15 mouse cellular contexts compared by ENCODE assay signal in the genomic region with DNA sequence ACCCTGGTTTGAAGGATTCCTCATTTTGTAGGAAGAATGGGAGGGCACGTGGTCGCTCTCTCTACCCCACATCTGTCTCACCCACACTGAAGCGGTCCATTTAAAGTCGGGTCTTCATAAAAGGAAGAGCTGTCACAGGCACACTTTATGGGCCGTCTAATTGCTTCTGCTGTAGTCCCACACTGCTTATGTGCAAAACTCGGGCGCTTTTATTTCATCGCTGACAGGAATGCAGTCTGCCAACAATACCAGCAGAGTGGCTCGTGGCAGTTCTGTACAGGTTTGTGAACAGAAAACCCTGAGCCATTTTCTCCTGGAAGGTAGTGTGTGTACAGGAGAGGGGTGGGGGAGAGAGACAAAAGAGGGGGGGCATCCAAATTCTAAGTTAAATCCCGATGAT. TPM values are rescaled to one million over a fixed set of nuclear protein-coding genes. Genes with fewer than 3 reads are reported as not detected.
A peak's percentile ranks its signal among the peaks of the same experiment; 100 is the strongest.
DNase-seq lines count a peak whose midpoint lies in the region; ATAC-seq and TF ChIP-seq lines count a peak whose summit lies in the region.
"Had no signal": no experiment of that assay in that cellular context is flagged by ENCODE, and none has a peak within 500 bp of the region (broad histone marks: within the 10 kb centered on the region; RNA-seq: fewer than 3 reads in every experiment).

No protein-coding gene starts in this region.

- H3K4me1 ChIP-seq in kidney, postnatal 0 days (replicated peaks; ENCODE audit: insufficient read depth, low read length), result peaks cover 42% of the 10 kb centered on the region
- H3K4me1 ChIP-seq in forebrain, embryonic 16.5 days (replicated peaks; ENCODE audit: control insufficient read depth, insufficient read depth, low read length), result peaks cover 8% of the 10 kb centered on the region; the same call in 1 of the 2 replicates
- H3K4me1 ChIP-seq in hindbrain, postnatal 0 days (ENCODE audit: insufficient read depth, low read length), result no peaks in the 10 kb centered on the region
- H3K4me1 ChIP-seq in liver, postnatal 0 days (ENCODE audit: insufficient read depth), result peaks cover 4% of the 10 kb centered on the region
- H3K4me1 ChIP-seq in cerebellum, adult 2 months (ENCODE audit: control insufficient read depth, insufficient read depth, low read length), result peaks cover 7% of the 10 kb centered on the region; the same call in 1 of the 2 replicates

- no peak for TF ChIP-seq EP300 in liver, postnatal 0 days (IDR thresholded peaks at IDR 0.05; ENCODE audit: low read depth)

- TF ChIP-seq CTCF in kidney, postnatal 0 days (IDR thresholded peaks at IDR 0.05; ENCODE audit: low read depth), result no peak
- no peak for TF ChIP-seq CTCF in hindbrain, postnatal 0 days (IDR thresholded peaks at IDR 0.05; ENCODE audit: low read depth)
- TF ChIP-seq CTCF in liver, postnatal 0 days (IDR thresholded peaks at IDR 0.05; ENCODE audit: low read depth), result no peak
- TF ChIP-seq CTCF in cerebellum, adult 2 months (IDR thresholded peaks at IDR 0.05; ENCODE audit: borderline replicate concordance, insufficient read depth, low read depth, low read length), result no peak

- H3K4me3 ChIP-seq in kidney, postnatal 0 days (replicated peaks; ENCODE audit: low read depth, low read length), result no peak overlapping the region
- H3K4me3 ChIP-seq in forebrain, embryonic 16.5 days (replicated peaks; ENCODE audit: low read length), result no peak overlapping the region
- no peak overlapping the region for H3K4me3 ChIP-seq in hindbrain, postnatal 0 days (ENCODE audit: low read length)
- H3K4me3 ChIP-seq in liver, postnatal 0 days (ENCODE audit: low read depth, low read length), result no peak overlapping the region
- H3K4me3 ChIP-seq in cerebellum, adult 2 months (replicated peaks; ENCODE audit: insufficient read depth, low read depth, low read length), result no peak overlapping the region
- H3K4me3 ChIP-seq: left cerebral cortex, adult 2 months; myocyte had no signal

- DNase-seq in kidney, postnatal 0 days (ENCODE audit: low spot score), result no peak
- no peak for DNase-seq in kidney, adult 18-20 months
- peak; percentile 46 for DNase-seq in hindbrain, postnatal 0 days (ENCODE audit: low spot score)
- DNase-seq in retina, embryonic 14.5 days (ENCODE audit: low spot score), result peak; percentile 33
- no peak for DNase-seq in liver, postnatal 0 days
- DNase-seq in cerebellum, adult 2 months, result no peak
- DNase-seq: adrenal gland, postnatal 14 days; heart, postnatal 10 days; kidney, postnatal 10 days; right cerebral cortex, adult 18-20 months; thymus, postnatal 36 days had no signal

- TF ChIP-seq POLR2A in cerebellum, adult 2 months (IDR thresholded peaks at IDR 0.05; ENCODE audit: borderline replicate concordance, insufficient read depth, low read length), result no peak

- H3K27ac ChIP-seq in kidney, postnatal 0 days, result peak overlapping the region; percentile 14; the same call in 1 of the 2 replicates
- H3K27ac ChIP-seq in forebrain, embryonic 16.5 days (ENCODE audit: low read length), result no peak overlapping the region
- no peak overlapping the region for H3K27ac ChIP-seq in hindbrain, postnatal 0 days
- no peak overlapping the region for H3K27ac ChIP-seq in liver, postnatal 0 days (ENCODE audit: low read depth)
- no peak overlapping the region for H3K27ac ChIP-seq in cerebellum, adult 2 months (ENCODE audit: insufficient read depth, low read length)
- H3K27ac ChIP-seq: left cerebral cortex, adult 2 months had no signal

- no peaks in the 10 kb centered on the region for H3K9me3 ChIP-seq in kidney, postnatal 0 days (replicated peaks; ENCODE audit: low read length)
- no peaks in the 10 kb centered on the region for H3K9me3 ChIP-seq in forebrain, embryonic 16.5 days (ENCODE audit: control insufficient read depth, low read length)
- no peaks in the 10 kb centered on the region for H3K9me3 ChIP-seq in hindbrain, postnatal 0 days (ENCODE audit: low read length)
- no peaks in the 10 kb centered on the region for H3K9me3 ChIP-seq in liver, postnatal 0 days (ENCODE audit: low read length)

- 0 out of 2 replicates have a peak overlapping the region, but pooled peaks have one; percentile 21 for H3K4me2 ChIP-seq in kidney, postnatal 0 days (ENCODE audit: low read length)
- H3K4me2 ChIP-seq in forebrain, embryonic 16.5 days (ENCODE audit: low read length), result peak overlapping the region; percentile 22; the same call in 1 of the 2 replicates
- no peak overlapping the region for H3K4me2 ChIP-seq in hindbrain, postnatal 0 days (ENCODE audit: low read depth, low read length)
- H3K4me2 ChIP-seq in liver, postnatal 0 days (ENCODE audit: low read depth, low read length), result no peak overlapping the region
- H3K4me2 ChIP-seq: liver, embryonic 11.5 days had no signal

- H3K27me3 ChIP-seq in kidney, postnatal 0 days (ENCODE audit: insufficient read depth, low read length), result no peaks in the 10 kb centered on the region
- no peaks in the 10 kb centered on the region for H3K27me3 ChIP-seq in forebrain, embryonic 16.5 days (replicated peaks; ENCODE audit: control insufficient read depth, insufficient read depth, low read length)
- H3K27me3 ChIP-seq in hindbrain, postnatal 0 days (ENCODE audit: insufficient read depth, low read length), result no peaks in the 10 kb centered on the region
- H3K27me3 ChIP-seq in liver, postnatal 0 days (ENCODE audit: insufficient read depth, low read length), result no peaks in the 10 kb centered on the region
- no peaks in the 10 kb centered on the region; the same call in 1 of the 2 replicates for H3K27me3 ChIP-seq in cerebellum, adult 2 months (ENCODE audit: control insufficient read depth, insufficient read depth, low read length)

- H3K36me3 ChIP-seq in kidney, postnatal 0 days (ENCODE audit: insufficient read depth, low read length), result no peaks in the 10 kb centered on the region
- no peaks in the 10 kb centered on the region for H3K36me3 ChIP-seq in forebrain, embryonic 16.5 days (ENCODE audit: control insufficient read depth, insufficient read depth)
- no peaks in the 10 kb centered on the region for H3K36me3 ChIP-seq in hindbrain, postnatal 0 days (ENCODE audit: insufficient read depth, low read length)
- H3K36me3 ChIP-seq in liver, postnatal 0 days (replicated peaks; ENCODE audit: insufficient read depth, low read length), result no peaks in the 10 kb centered on the region

- H3K9ac ChIP-seq in kidney, postnatal 0 days (ENCODE audit: low read depth, low read length), result no peak overlapping the region
- H3K9ac ChIP-seq in forebrain, embryonic 16.5 days (replicated peaks; ENCODE audit: low read depth, low read length), result no peak overlapping the region
- H3K9ac ChIP-seq in hindbrain, postnatal 0 days (replicated peaks; ENCODE audit: low read length), result no peak overlapping the region
- no peak overlapping the region for H3K9ac ChIP-seq in liver, postnatal 0 days (replicated peaks)

- ATAC-seq in kidney, postnatal 0 days (replicated peaks; ENCODE audit: low FRiP score, low read depth), result peak; percentile 47; the same call in 1 of the 2 replicates
- ATAC-seq in forebrain, embryonic 16.5 days, result peak; percentile 51
- peak; percentile 36; the same call in 1 of the 2 replicates for ATAC-seq in hindbrain, postnatal 0 days
- ATAC-seq in liver, postnatal 0 days, result no peak

- WGBS in kidney, postnatal 0 days, result 23% methylated on average over 10 of the region's 10 CpGs
- WGBS in forebrain, embryonic 16.5 days, result 28% methylated on average over 10 of the region's 10 CpGs
- 40% methylated on average over 10 of the region's 10 CpGs for WGBS in hindbrain, postnatal 0 days
- WGBS in liver, postnatal 0 days (ENCODE audit: insufficient replicate concordance), result 71% methylated on average over 10 of the region's 10 CpGs
- 75% methylated on average over 10 of the region's 10 CpGs for WGBS in cerebellum, adult 2 months

RNA-seq across cellular contexts. Expression of gene Crim1, which starts 23.9 kb away (rescaled TPM):
- polyA plus RNA-seq in kidney, postnatal 0 days (2015; fragmentation: Nextera tagmentation; extraction: Ambion mirVana), result 8.4 TPM in 2 replicates
- 7.8 and 9.9 TPM in 2 replicates for polyA plus RNA-seq in forebrain, embryonic 16.5 days (2015; fragmentation: Nextera tagmentation; extraction: Ambion mirVana)
- total RNA-seq in hindbrain, postnatal 0 days (2014; rRNA removed), result 129 and 143 TPM in 2 replicates
- polyA plus RNA-seq in hindbrain, postnatal 0 days (2015; fragmentation: Nextera tagmentation; extraction: Ambion mirVana), result 13.6 and 14.6 TPM in 2 replicates
- polyA plus RNA-seq in liver, postnatal 0 days (2015; fragmentation: Nextera tagmentation; extraction: Ambion mirVana), result 0.86 and 0.92 TPM in 2 replicates
- 34.4 and 35.8 TPM in 2 replicates for polyA plus RNA-seq in cerebellum, adult 2 months (2012; rRNA removed)

Comparison
In these comparisons a context has a peak if more than half of its experiments do, and no peak if none do; other contexts are left out.
1. DNase-seq: peak in hindbrain, postnatal 0 days (single experiment) and retina, embryonic 14.5 days (single experiment); none in kidney, postnatal 0 days (single experiment), kidney, adult 18-20 months (single experiment), liver, postnatal 0 days (single experiment) and cerebellum, adult 2 months (0 of 2).
2. H3K4me2 ChIP-seq: peak in kidney, postnatal 0 days (single experiment) and forebrain, embryonic 16.5 days (single experiment); none in hindbrain, postnatal 0 days (single experiment) and liver, postnatal 0 days (single experiment).